Mouse (Mus musculus) adrenal gland, adult 18-20 months (tissue): ENCODE data around the gene Atp13a5. TPM values are rescaled to one million over a fixed set of nuclear protein-coding genes. Genes with fewer than 3 reads are reported as not detected.

Experiments used
- DNase-seq, 2 experiments: peaks; one replicate each; pipeline ENCODE4 v3.0.0; 2021 to 2022; ENCODE audit warnings: low spot score in 2 of 2
- long read RNA-seq, 2 experiments: library from polyadenylated mRNA; stranded (forward); transcript quantifications; one replicate each; pipeline ENCODE4 v2.0.0; 2021
- total RNA-seq, 2 experiments: library from RNA; stranded (reverse); gene quantifications; 1 replicate in 1 of 2; 2 replicates in 1 of 2; pipeline ENCODE4 v1.2.3; 2021

Atp13a5 gene
- not detected for total RNA-seq
- long read RNA-seq, experiment 1, result 0 reads
- long read RNA-seq, experiment 2, result 0 reads

DNA sequence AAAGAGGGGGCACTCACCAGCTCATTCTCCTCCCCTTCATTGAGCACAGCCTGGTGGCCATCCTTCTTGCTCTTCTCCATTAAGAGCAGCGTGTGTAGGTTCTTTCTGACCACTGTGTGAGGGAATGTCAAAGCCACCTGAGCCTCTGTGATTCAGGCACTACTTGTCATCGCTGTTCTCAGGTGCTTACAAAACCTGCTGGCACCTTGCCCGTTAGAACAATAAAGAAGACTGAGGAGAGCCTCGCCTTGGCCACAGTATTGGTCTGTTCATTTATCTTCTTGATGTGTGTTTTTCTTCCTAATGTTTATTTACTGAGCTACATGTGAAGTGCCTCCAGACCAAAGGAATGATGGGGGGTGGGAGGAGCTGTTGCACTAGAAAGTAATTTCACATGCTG lies at the start of gene Atp13a5:
Gene Atp13a5, minus strand, starts transcription at position 275 of the 400 bp plus-strand sequence.
- DNase-seq, result no peak

DNA sequence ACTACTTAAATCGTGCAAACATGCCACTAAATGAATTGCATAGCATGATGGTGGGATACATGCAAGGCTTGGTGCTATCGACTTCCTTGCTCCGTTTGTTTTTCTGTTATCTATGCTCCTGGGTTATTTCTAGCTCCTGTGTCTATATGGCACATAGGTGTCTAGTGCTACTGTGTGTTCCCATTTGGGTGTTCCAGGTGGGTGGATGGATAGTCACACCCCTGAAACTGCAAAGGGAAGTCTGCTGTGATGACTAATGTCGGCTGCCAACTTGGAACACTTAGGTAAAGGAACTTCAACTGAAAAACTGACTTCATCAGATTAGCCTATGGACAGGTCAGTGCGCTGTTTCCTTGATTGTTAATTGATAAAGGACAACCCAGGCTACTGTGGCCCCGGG lies 36.3 kb upstream of the Atp13a5 start:
- DNase-seq, result no peak

DNA sequence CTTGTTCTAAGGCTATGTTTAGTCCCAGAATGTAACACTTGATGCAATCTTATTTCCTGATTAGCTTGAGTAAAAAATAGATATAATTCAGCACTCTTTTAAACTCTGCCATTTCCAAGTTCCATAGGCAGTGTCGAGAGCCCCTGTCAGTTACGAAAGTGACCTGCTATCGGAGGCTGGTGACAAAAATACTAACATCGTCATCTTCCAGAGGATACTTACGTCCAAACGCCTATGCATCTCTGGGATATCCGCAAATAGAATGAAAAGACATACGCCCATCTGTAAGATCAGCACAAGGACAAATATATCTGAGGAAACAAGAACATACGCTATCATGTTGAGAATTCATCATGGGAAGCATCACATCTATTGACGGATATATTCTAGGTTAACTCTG lies 28.8 kb upstream of the Atp13a5 start:
- no peak for DNase-seq

DNA sequence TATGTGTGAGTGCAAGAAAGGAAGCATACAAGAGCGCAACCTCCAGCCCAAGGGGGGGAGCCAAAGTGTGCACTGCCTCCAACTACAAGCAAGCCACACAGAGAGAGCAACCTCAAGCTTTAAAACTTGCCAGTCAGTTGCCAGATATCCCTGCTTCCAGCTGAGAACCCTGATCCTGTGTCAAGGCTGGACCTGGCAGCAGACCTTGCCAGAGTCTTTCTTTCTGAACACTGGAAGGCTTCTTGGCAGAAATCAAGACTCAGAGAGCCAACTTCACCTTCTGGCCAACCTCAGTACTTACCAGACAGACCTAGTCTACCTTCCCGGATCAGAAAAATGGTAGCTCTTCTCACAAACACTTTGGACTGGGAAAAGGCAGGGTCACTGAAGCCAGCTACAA lies 20.5 kb upstream of the Atp13a5 start:
- DNase-seq, result no peak

DNA sequence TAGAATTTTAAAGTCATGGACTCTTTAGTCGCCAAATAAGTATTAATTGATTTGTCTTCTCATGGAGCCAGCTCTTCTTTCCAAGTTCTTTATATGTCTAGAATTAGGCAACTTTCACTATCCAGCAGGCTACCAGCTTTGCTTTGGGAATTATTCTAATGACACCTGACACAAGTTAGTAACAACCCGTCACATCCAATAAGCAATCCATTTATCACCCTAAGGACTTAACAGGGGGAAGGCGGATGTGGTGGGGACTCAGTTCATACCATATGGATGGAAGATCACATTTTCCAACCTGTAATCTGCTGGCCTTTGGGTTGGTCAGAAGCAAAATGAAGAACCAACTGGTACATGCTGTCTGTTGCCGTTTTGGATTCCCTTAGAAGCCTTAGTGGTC lies 6.2 kb upstream of the Atp13a5 start:
- DNase-seq, result no peak

DNA sequence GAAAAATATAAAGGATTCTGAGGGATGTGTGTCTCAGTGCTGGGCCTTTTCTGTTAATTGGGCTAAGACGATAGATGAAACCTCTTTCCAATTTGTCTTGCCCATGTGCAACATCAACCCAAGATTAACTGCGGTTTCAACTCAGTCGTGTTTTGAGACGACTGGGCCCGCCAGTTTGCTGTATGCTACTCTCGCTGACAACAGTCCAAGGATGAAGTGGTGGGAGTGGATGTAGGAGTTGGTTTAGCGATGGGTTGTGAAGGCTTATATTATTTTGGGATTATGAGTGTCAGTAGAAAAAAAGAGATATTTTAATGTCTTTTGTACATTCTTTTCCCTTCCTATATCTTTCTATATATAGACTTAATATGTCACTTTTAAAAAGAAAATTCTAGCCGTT lies 3.9 kb downstream of the Atp13a5 start:
- DNase-seq, result no peak

- DNase-seq, result no peak
Measured at GRCm38 (mm10) chr16:29331351-29332044, 47.0 kb downstream of the Atp13a5 start.

DNA sequence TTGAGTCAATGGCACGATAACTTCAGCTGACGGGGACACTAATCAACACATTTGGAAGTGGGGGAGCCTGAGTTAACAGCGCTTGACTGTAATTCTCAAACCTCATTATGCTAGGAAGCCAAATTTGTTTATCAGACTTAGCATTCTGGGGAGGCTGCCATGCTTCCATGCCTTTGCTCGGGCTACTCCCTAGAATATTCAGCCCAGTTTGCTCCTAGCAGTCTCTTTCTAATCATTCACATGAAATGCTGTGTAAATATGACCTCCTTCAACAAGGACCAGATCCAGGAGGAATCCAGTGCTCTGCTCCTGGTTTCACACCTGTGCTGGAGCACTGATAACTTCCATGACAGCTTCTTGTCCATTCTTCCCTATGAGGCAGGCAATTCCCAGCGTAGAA lies 47.6 kb downstream of the Atp13a5 start:
- no peak for DNase-seq

DNA sequence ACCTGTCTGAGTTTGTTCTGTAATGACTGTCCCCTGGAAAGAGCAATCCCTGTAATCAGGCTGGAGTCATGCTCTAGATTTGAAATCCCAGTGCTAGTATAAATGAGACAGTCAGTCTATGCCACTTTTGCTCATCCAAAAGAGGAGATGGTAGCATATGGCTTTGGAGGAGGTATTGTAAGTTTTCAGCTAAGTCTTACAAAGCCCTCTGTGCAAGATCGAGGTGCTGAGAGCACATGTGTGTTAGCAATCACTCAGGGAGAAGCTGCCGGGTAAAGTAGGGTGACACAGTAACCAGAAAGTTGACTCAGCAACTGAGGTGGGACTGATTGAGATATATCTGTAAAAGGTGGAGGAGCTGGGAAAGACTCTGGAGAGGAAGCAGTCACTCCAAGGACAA lies 49.3 kb downstream of the Atp13a5 start:
- no peak for DNase-seq

DNA sequence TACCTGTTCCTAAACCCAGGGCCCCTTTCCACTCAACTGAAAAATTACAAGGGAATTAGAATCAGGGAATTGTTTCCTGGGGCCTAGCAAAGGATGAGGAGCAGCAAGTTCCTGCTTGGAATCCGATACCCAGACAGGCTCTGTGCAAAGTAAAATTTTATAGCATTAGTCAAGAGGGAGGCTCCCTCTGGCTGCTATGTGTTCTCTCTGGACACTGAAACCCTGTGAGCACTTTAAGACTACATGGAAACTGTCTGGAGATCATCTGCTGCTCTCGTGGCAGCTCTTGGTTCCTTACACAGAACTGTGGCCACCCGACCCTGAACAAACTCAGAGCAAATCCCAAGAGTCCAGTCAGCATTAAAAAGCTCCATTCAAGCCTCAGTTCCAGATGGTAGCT lies 50.6 kb downstream of the Atp13a5 start:
- no peak for DNase-seq

- DNase-seq, result no peak
Measured at GRCm38 (mm10) chr16:29325233-29325919, 53.2 kb downstream of the Atp13a5 start.

- no peak for DNase-seq
Measured at GRCm38 (mm10) chr16:29320717-29321116, 57.8 kb downstream of the Atp13a5 start.

GRCm38 (mm10) chr16:29315391-29315790 lies 63.1 kb downstream of the Atp13a5 start:
- no peak for DNase-seq

- no peak for DNase-seq
Measured at GRCm38 (mm10) chr16:29314991-29315390, 63.5 kb downstream of the Atp13a5 start.

DNA sequence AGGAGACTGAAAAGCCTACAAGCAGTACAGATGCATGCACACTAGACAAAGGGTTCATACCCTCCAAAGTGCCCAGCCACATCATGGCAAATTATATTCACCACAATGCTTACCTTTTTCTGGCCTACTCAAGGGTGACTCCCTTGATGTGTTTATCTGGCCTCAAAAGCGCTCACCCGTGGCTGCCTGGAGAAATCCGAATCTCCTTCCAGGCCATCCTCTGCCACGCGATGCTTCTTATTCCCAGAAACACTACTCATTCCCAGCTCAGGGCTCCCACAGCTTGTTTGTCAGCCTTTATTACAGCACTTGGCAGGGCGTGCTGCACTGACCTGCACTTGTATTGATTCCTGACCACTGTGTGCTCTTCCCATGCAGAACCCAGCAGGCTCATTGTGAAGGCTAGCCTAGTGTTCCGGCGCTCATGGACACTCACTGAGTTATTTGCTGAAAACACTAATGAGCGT lies 80.9 kb downstream of the Atp13a5 start:
- no peak for DNase-seq

DNA sequence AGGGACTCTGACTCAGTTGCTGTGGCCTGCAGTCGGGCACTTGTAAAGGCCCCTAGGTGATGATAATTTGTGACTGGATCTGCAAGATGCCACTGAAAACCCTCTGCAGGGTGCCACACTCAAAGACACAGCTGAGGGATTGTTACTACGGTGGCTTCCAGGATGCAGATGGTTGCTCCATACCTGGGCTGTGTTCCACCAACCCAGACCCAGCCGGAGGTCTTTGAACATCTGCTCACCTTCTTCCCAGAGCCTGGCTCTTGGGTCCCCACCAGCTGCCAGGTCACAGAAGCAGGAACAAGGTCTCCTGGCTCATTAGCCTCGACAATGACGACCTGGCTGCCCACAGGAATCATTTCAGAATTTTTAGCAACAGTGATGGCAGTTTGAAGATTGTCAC lies 97.8 kb downstream of the Atp13a5 start:
- no peak for DNase-seq

DNA sequence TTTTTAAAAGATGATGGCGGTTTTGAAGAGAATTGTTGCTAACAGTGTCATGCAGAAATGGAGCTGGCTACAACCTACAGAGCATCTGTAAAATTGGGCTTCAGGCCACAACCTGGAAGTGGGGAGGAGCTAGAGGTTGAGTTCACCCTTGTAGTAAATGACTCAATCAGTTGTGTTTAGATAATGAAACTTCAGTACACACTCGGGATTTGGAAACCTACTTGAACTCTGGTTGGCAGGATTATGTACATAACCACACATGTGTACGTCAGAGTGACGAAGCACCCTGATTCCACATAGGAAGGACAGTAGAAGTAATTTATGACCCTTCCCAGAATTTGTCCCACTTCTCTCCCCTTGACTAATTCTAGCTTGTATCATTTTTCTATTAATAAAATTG lies 124.2 kb downstream of the Atp13a5 start:
- DNase-seq, result no peak

DNA sequence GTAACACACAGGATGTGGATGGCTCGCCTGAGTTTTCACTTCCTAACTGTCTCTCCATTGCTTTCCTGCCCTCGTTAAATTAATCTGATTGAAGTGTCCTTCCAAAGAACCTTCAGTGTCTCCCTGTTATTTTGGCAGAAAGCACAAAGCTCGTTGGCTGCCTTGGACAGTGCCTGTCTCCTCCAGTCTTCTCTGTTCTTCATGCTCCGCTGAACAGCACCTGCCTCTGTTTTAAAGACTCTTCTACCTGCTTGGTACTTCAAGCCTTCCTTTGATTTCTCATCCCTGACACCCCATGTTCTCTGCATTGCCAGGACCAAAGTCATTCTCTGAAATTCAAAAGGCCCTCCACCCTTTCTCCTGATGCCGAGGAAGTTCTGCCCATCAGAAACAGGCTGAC lies 142.6 kb downstream of the Atp13a5 start:
- no peak for DNase-seq

DNA sequence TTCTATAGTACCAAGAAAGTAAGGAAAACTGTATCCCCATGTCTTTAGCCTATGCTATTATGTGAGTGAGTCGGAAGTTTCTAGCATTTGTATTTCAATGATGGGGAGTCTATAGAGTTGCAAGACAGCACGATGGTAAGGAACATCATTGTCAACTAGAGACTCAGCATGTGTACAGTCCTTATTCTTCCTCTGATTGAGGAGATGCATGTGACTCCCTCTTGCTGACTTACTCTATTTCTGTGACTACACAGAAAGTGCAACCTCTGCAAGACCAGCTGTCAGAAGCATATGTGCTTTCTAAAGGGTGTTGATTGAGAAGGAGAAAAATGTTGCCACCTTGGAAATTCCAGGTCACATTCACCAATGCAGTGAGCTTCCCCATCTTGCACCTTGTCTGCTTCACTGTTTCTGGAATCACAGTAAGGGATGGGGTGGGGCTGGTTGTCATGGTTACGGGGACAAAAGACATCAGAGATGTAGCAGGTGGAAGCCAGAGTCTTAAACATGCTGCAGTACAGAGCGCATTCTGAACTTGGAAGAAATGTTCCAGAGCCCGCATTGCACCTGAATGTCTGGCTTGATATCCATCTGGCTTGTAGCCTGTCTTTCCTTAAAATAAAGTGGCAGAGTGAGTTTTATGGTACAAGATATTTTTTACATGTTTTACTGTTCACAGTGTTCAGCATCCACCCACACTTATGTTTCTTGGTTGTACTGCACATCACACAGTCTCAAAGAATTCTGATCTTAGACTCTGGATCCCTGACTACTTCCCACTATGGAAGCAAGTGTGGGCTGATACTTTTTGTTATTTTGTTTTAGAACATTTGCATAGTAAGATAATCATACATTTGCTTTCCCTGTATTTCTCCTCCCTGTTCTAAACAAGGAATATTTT lies 161.9 kb downstream of the Atp13a5 start:
- no peak for DNase-seq

GRCm38 (mm10) chr16:29209605-29210411 lies 168.7 kb downstream of the Atp13a5 start, which contains the start of gene Hrasls:
Gene Hrasls (plus strand): TSS chr16:29209695.
- DNase-seq, result peak; percentile 54 to 66

- DNase-seq, result no peak
Measured at GRCm38 (mm10) chr16:29208841-29209240, 169.7 kb downstream of the Atp13a5 start.
